Mouse (Mus musculus) thymus, postnatal 10 days (tissue): ENCODE results near the gene Vmn1r66.
"Not testable (repeated sequence)": the region's sequence is repeated elsewhere in the genome, so short reads cannot be mapped to it uniquely, and the experiment has no call there.

Experiments
- DNase-seq, 2 experiments: peaks; one replicate each; pipeline ENCODE4 v3.0.0; 2021; ENCODE audit warnings: low spot score in 2 of 2

Vmn1r66 gene

GRCm38 (mm10) chr7:10277906-10278305 is at the start of gene Vmn1r66:
TSS of gene Vmn1r66 (minus strand) at chr7:10278006.
- DNase-seq: no peak

GRCm38 (mm10) chr7:10325462-10325861 is 47.7 kb upstream of the Vmn1r66 start:
- not testable (repeated sequence) for DNase-seq

DNA sequence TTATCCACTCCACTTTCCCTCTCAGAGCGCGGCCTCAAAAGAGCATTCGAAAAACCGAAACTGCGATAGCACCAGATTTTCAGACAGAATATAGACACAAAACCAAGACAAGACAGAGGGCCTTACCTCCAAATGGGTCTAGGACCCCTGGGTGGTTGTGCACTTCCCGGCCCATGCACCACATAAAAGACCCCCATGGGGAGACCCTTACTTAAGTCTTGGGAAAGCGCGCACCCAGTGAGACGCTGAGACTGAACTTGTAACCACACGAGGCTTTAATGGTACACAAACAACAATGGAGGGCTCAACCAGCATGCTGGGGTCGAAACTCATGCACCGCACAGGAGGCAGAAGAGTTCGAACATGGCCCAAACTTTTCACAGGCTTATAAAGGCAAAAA is 25.7 kb downstream of the Vmn1r66 start:
- DNase-seq: no peak

DNA sequence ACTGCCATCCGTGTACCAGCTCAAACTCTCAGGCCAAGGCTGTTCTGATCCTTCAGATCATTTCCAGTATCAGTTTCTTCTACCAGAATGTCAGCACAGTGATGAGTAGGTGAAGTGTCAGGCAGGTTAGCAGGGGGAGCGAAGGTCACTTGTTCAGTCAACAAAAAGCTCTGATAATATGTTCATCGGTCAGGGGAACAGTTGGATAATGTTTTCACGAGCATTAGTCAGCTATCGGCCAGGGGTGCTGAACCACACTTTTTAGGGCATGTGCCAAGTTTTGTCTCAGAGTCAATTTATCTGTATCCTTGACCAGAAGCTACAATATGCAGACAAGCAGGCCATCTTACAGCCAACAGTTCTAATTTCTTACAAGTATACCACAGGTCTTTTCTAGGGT is 28.7 kb downstream of the Vmn1r66 start:
- DNase-seq: no peak
